Mouse (Mus musculus) neural tube, embryonic 14.5 days (tissue): ENCODE measurements around the gene Cd101. TPM values are rescaled to one million over a fixed set of nuclear protein-coding genes. Genes with fewer than 3 reads are reported as not detected.
A peak's percentile ranks its signal among the peaks of the same experiment; 100 is the strongest.

Experiments
- ATAC-seq: fragments of 200-750 bp; cut with Nextera tagmentation; 2 replicates; pipeline ENCODE4 v1.8.0; 2017; ENCODE audit warnings: low read depth, mild to moderate bottlenecking, moderate TSS enrichment, moderate library complexity
- H3K27ac ChIP-seq: fragments of 300-500 bp; sonication (generic); 2 replicates; pipeline ENCODE4 v1.5.1; 2014; ENCODE audit warnings: low read depth, mild to moderate bottlenecking, control low read depth, low read length, moderate library complexity, mixed read lengths
- H3K27me3 ChIP-seq: fragments of 300-500 bp; sonication (generic); 2 replicates; pipeline ENCODE4 v1.6.1; 2014; ENCODE audit warnings: low read length; ENCODE audit not compliant: control insufficient read depth, insufficient read depth
- H3K36me3 ChIP-seq: fragments of 300-500 bp; sonication (generic); 2 replicates; pipeline ENCODE4 v1.6.1; 2014; ENCODE audit warnings: low read length, mixed read lengths; ENCODE audit not compliant: control insufficient read depth, insufficient read depth
- H3K4me1 ChIP-seq: fragments of 300-500 bp; sonication (generic); 2 replicates; pipeline ENCODE4 v1.6.1; 2014; ENCODE audit warnings: low read length; ENCODE audit not compliant: control insufficient read depth, insufficient read depth
- H3K4me2 ChIP-seq: fragments of 300-500 bp; sonication (generic); 2 replicates; pipeline ENCODE4 v1.6.1; 2014; ENCODE audit warnings: mild to moderate bottlenecking, low read depth, low read length, control low read depth
- H3K4me3 ChIP-seq: fragments of 300-500 bp; sonication (generic); 2 replicates; pipeline ENCODE4 v1.5.1; 2014; ENCODE audit warnings: low read depth, low read length, control low read depth, mixed read lengths
- H3K9ac ChIP-seq: fragments of 300-500 bp; sonication (generic); replicated peaks from 2 replicates; pipeline ENCODE4 v1.6.1; 2014; ENCODE audit warnings: low read depth, mild to moderate bottlenecking, control low read depth, low read length, mixed read lengths
- H3K9me3 ChIP-seq: fragments of 300-500 bp; sonication (generic); 2 replicates; pipeline ENCODE4 v1.6.1; 2016; ENCODE audit warnings: low read length; ENCODE audit not compliant: control insufficient read depth
- WGBS: fragments of 180-500 bp; shearing (Covaris S2); extraction: QIAGEN DNeasy Blood & Tissue Kit; methylation state at CpG from one replicate; pipeline ENCODE4 v1.1.7; 2014; 5-methylcytosine and 5-hydroxymethylcytosine counted together
- polyA plus RNA-seq: library from polyadenylated mRNA; unstranded; fragments of >200 nt; fragmentation: Nextera tagmentation; extraction: Ambion mirVana; gene quantifications from 2 replicates; pipeline ENCODE4 v1.2.1, GENCODE M21; 2014

Cd101 gene
- polyA plus RNA-seq, 1 experiment from 2014 or later: 0.09 TPM

GRCm38 (mm10) chr3:100999732-101000131 is 29.6 kb downstream of the Cd101 start:
- ATAC-seq: no peak

DNA sequence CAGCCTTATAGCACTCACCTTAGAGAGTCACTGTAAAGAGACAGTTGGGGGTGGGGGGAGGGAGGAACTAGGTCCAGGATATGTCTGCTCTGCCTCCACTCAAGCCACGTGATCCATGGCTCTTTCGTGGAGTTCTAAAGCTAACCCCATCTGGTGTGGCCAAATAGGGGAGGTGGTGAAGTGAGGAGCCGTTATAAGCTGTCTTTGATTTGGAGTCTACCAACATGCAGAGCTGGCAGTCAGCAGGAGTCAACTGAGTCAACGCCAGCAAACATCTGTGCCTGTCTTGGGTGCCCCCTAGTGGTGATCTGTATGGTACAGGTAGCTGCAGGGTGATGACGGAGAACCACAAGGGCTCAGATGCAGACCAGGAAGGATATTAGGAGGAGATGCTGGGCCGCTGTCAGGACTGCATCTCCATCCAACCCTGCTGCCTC is 30.4 kb downstream of the Cd101 start:
- Histone ChIP-seq H3K36me3 (no peaks in the 10 kb centered on the region), H3K4me2 (no peak overlapping the region), H3K4me1 (no peaks in the 10 kb centered on the region), H3K27me3 (no peaks in the 10 kb centered on the region), H3K4me3 (no peak overlapping the region), H3K27ac (no peak overlapping the region), H3K9me3 (no peaks in the 10 kb centered on the region), H3K9ac (no peak overlapping the region)
- WGBS: 21% methylated on average over 6 of the region's 6 CpGs
- ATAC-seq: peak; percentile 67

More at GRCm38 (mm10) chr3:100999732-101000131, 29.6 kb downstream of the Cd101 start:
- Histone ChIP-seq H3K9ac (no peak overlapping the region), H3K4me3 (no peak overlapping the region), H3K27ac (no peak overlapping the region), H3K27me3 (no peaks in the 10 kb centered on the region), H3K36me3 (no peaks in the 10 kb centered on the region), H3K4me2 (no peak overlapping the region), H3K4me1 (no peaks in the 10 kb centered on the region), H3K9me3 (no peaks in the 10 kb centered on the region)
- WGBS: 44% methylated on average over 2 of the region's 2 CpGs

- H3K27me3 ChIP-seq: no peaks in the 10 kb centered on the region
- H3K4me1 ChIP-seq: no peaks in the 10 kb centered on the region
- H3K27ac ChIP-seq: no peak overlapping the region
- no peaks in the 10 kb centered on the region for H3K9me3 ChIP-seq
- no peak for ATAC-seq
- no peak overlapping the region for H3K4me3 ChIP-seq
- WGBS: 88% methylated on average over 10 of the region's 10 CpGs
- H3K4me2 ChIP-seq: no peak overlapping the region
- H3K9ac ChIP-seq: no peak overlapping the region
- no peaks in the 10 kb centered on the region for H3K36me3 ChIP-seq
Measured at GRCm38 (mm10) chr3:100997785-100998570, 31.4 kb downstream of the Cd101 start.

DNA sequence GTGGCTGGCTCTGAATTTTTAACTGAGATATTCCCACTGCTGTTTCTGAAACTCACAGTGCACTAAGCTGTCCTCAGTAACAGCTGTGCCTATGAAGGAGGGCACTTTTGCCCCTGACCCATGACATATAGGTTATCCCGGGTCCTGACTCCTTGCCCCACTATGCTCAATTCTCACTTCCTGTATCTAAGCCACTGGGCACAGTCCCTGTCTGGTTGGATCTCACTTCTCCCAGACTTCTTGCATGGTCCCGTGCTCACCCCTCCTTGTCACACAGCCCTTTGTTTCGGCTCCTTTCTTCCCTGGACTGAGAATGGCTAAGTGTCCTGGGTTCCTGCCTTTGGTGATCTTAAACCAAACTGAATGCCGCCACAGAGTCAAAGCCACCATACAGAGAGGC is 35.1 kb downstream of the Cd101 start:
- Histone ChIP-seq H3K9me3 (no peaks in the 10 kb centered on the region), H3K27ac (no peak overlapping the region), H3K36me3 (no peaks in the 10 kb centered on the region), H3K4me1 (no peaks in the 10 kb centered on the region), H3K4me2 (no peak overlapping the region), H3K9ac (no peak overlapping the region), H3K4me3 (no peak overlapping the region), H3K27me3 (no peaks in the 10 kb centered on the region)
- WGBS: 64% methylated on average over 4 of the region's 4 CpGs
- ATAC-seq: no peak

- Histone ChIP-seq H3K36me3 (no peaks in the 10 kb centered on the region), H3K27ac (no peak overlapping the region), H3K4me2 (no peak overlapping the region), H3K4me3 (no peak overlapping the region), H3K4me1 (0 out of 2 replicates have a peak, but pooled peaks cover 3% of the 10 kb centered on the region), H3K9me3 (no peaks in the 10 kb centered on the region), H3K27me3 (no peaks in the 10 kb centered on the region), H3K9ac (no peak overlapping the region)
- no peak for ATAC-seq
- 68% methylated on average over 15 of the region's 15 CpGs for WGBS
Measured at GRCm38 (mm10) chr3:100993718-100994117, 35.6 kb downstream of the Cd101 start.

DNA sequence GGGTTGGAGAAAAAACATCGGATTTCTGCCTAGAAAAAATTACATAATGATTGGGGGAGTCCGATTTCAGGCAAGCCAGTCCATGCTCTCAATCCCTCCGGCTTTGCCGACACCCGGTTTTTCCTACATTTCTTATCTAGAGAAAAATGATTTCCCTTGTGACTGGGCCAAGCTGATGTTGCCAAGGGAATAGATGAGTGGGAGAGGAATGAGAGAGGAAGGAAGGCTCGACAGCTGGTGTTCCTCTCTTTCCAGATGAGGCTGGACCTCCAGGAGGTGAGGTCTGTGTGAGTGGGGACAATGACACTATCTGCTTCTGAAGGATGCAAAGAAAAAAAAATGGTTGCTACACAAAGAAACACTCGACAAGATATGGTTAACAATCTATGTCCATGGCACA is 36.2 kb downstream of the Cd101 start:
- Histone ChIP-seq H3K9me3 (no peaks in the 10 kb centered on the region), H3K4me3 (no peak overlapping the region), H3K27ac (no peak overlapping the region), H3K9ac (no peak overlapping the region), H3K36me3 (no peaks in the 10 kb centered on the region), H3K4me1 (0 out of 2 replicates have a peak, but pooled peaks cover 3% of the 10 kb centered on the region), H3K27me3 (no peaks in the 10 kb centered on the region), H3K4me2 (no peak overlapping the region)
- ATAC-seq: no peak
- 83% methylated on average over 7 of the region's 7 CpGs for WGBS

GRCm38 (mm10) chr3:100990231-100990630 is 39.1 kb downstream of the Cd101 start:
- Histone ChIP-seq H3K27me3 (no peaks in the 10 kb centered on the region), H3K9ac (no peak overlapping the region), H3K4me2 (no peak overlapping the region), H3K27ac (no peak overlapping the region), H3K4me1 (0 out of 2 replicates have a peak, but pooled peaks cover 3% of the 10 kb centered on the region), H3K36me3 (no peaks in the 10 kb centered on the region), H3K4me3 (no peak overlapping the region), H3K9me3 (no peaks in the 10 kb centered on the region)
- 14% methylated on average over 1 of the region's 1 CpGs for WGBS
- no peak; the same call in 1 of the 2 replicates for ATAC-seq

- 5% methylated on average over 12 of the region's 12 CpGs for WGBS
- ATAC-seq: peak; percentile 58; the same call in 1 of the 2 replicates
- H3K4me1 ChIP-seq: 0 out of 2 replicates have a peak, but pooled peaks cover 3% of the 10 kb centered on the region
Measured at GRCm38 (mm10) chr3:100989417-100989816, 39.9 kb downstream of the Cd101 start.

GRCm38 (mm10) chr3:100979290-100979689 is 50.1 kb downstream of the Cd101 start:
- no peaks in the 10 kb centered on the region for H3K36me3 ChIP-seq
- no peaks in the 10 kb centered on the region for H3K9me3 ChIP-seq
- no peak overlapping the region for H3K9ac ChIP-seq
- H3K4me2 ChIP-seq: no peak overlapping the region
- no peak overlapping the region for H3K27ac ChIP-seq
- no peak overlapping the region for H3K4me3 ChIP-seq
- no peaks in the 10 kb centered on the region for H3K4me1 ChIP-seq
- no peaks in the 10 kb centered on the region for H3K27me3 ChIP-seq
- ATAC-seq: no peak
- 85% methylated on average over 8 of the region's 8 CpGs for WGBS

More at GRCm38 (mm10) chr3:100989417-100989816, 39.9 kb downstream of the Cd101 start:
- Histone ChIP-seq H3K9me3 (no peaks in the 10 kb centered on the region), H3K36me3 (no peaks in the 10 kb centered on the region), H3K9ac (no peak overlapping the region), H3K27me3 (no peaks in the 10 kb centered on the region), H3K27ac (no peak overlapping the region), H3K4me2 (no peak overlapping the region), H3K4me3 (no peak overlapping the region)
